Mouse (Mus musculus) B cell, adult (primary cell): ENCODE results near the gene Bms1. TPM values are rescaled to one million over a fixed set of nuclear protein-coding genes. Genes with fewer than 3 reads are reported as not detected.

ENCODE experiments used
- total RNA-seq: library from RNA; stranded (reverse); gene quantifications from 4 replicates; pipeline ENCODE4 v1.2.4, GENCODE M21; 2023; ENCODE audit not compliant: inconsistent age

Bms1 gene
- total RNA-seq: 54.0 to 60.7 TPM (median 57.1 TPM) in 4 replicates

GRCm38 (mm10) chr6:118419050-118419920 lies at the start of gene Bms1:
Bms1 (minus strand) TSS chr6:118419474.

GRCm38 (mm10) chr6:118455042-118455631 lies 35.9 kb upstream of the Bms1 start, which contains the start of gene Zfp248:
Zfp248 (minus strand) TSS chr6:118455528.

Other genes starting within 250 kb of the Bms1 start
- gene Ret, start 221.8 kb downstream of the Bms1 start, total RNA-seq: 0.10 to 0.26 TPM (median 0.12 TPM) in 3 of 4 replicates, not detected in the other
- 0.96 to 2.7 TPM (median 1.4 TPM) in 4 replicates for gene Zfp248, start 36.1 kb upstream of the Bms1 start, total RNA-seq
- 0.12 to 0.29 TPM in 2 of 4 replicates, not detected in the others for gene Zfp9, start 59.8 kb upstream of the Bms1 start, total RNA-seq
- 9.1 to 12.2 TPM (median 10.3 TPM) in 4 replicates for gene Ankrd26, start 142.8 kb upstream of the Bms1 start, total RNA-seq